32 mouse cellular contexts compared by ENCODE assay signal in genomic region chr7:5102564-5102963, GRCm38 (mm10). TPM values are rescaled to one million over a fixed set of nuclear protein-coding genes. Genes with fewer than 3 reads are reported as not detected.
"Had no signal": no experiment of that assay in that cellular context is flagged by ENCODE, and none has a peak within 500 bp of the region (broad histone marks: within the 10 kb centered on the region; RNA-seq: fewer than 3 reads in every experiment).

No protein-coding gene starts in this region.

- H3K4me3 ChIP-seq: kidney, embryonic 15.5 days; layer of hippocampus, adult 2 months; limb, embryonic 10.5 days; limb, embryonic 13.5 days; liver, embryonic 12.5 days; liver, embryonic 15.5 days; lung, embryonic 15.5 days; midbrain, embryonic 15.5 days; neural tube, embryonic 12.5 days; neural tube, embryonic 15.5 days had no signal

- ATAC-seq: liver, embryonic 12.5 days; midbrain, embryonic 15.5 days had no signal

- H3K27ac ChIP-seq: kidney, embryonic 15.5 days; layer of hippocampus, adult 2 months; limb, embryonic 10.5 days; limb, embryonic 13.5 days; liver, embryonic 12.5 days; liver, embryonic 15.5 days; lung, embryonic 15.5 days; midbrain, embryonic 15.5 days; neural tube, embryonic 12.5 days; neural tube, embryonic 15.5 days; stomach, postnatal 0 days had no signal

- DNase-seq: layer of hippocampus, adult 9-11 months; liver; lung, adult 18-20 months; lung, postnatal 10 days; lung, postnatal 36 days; right cerebral cortex, adult 18-20 months; right cerebral cortex, postnatal 14 days; right cerebral cortex, postnatal 4 days; spleen, adult 18-20 months; thymus, adult 2 months; thymus, postnatal 14 days; thymus, postnatal 4 days had no signal

- H3K27me3 ChIP-seq: kidney, embryonic 15.5 days; limb, embryonic 13.5 days; liver, embryonic 12.5 days; liver, embryonic 15.5 days; lung, embryonic 15.5 days; midbrain, embryonic 15.5 days; neural tube, embryonic 12.5 days; neural tube, embryonic 15.5 days had no signal

- H3K4me1 ChIP-seq: kidney, embryonic 15.5 days; limb, embryonic 10.5 days; limb, embryonic 13.5 days; liver, embryonic 12.5 days; liver, embryonic 15.5 days; lung, embryonic 15.5 days; midbrain, embryonic 15.5 days; neural tube, embryonic 12.5 days; neural tube, embryonic 15.5 days had no signal

- H3K4me2 ChIP-seq: kidney, embryonic 15.5 days; limb, embryonic 13.5 days; liver, embryonic 12.5 days; liver, embryonic 15.5 days; lung, embryonic 15.5 days; midbrain, embryonic 11.5 days; midbrain, embryonic 15.5 days; neural tube, embryonic 12.5 days; neural tube, embryonic 15.5 days had no signal

- H3K9ac ChIP-seq: kidney, embryonic 15.5 days; limb, embryonic 13.5 days; liver, embryonic 12.5 days; liver, embryonic 15.5 days; lung, embryonic 15.5 days; midbrain, embryonic 15.5 days; neural tube, embryonic 12.5 days; neural tube, embryonic 15.5 days had no signal

- H3K9me3 ChIP-seq: kidney, embryonic 15.5 days; limb, embryonic 10.5 days; limb, embryonic 13.5 days; liver, embryonic 12.5 days; liver, embryonic 15.5 days; lung, embryonic 15.5 days; midbrain, embryonic 15.5 days; neural tube, embryonic 12.5 days; neural tube, embryonic 15.5 days had no signal

RNA-seq across cellular contexts. Expression of gene Rfpl4, which starts 14.2 kb away (rescaled TPM):
- total RNA-seq: layer of hippocampus, adult 2 months; layer of hippocampus, postnatal 25 days; left cerebral cortex, adult 18-20 months; left cerebral cortex, postnatal 25 days; megakaryocyte progenitor cell, adult 5-6 weeks; megakaryocyte-erythroid progenitor cell, adult 5-6 weeks had no signal
- polyA plus RNA-seq: intestine, embryonic 14.5 days; kidney, embryonic 15.5 days; large intestine, adult 2 months; limb, embryonic 10.5 days; limb, embryonic 13.5 days; liver, embryonic 12.5 days; liver, embryonic 15.5 days; lung, embryonic 15.5 days; midbrain, embryonic 11.5 days; midbrain, embryonic 15.5 days; neural tube, embryonic 15.5 days; stomach, embryonic 14.5 days; stomach, postnatal 0 days; thymus, adult 2 months had no signal

RNA-seq across cellular contexts. Expression of gene Rasl2-9, which starts 23.2 kb away (rescaled TPM):
- total RNA-seq: left cerebral cortex, postnatal 25 days; megakaryocyte progenitor cell, adult 5-6 weeks; megakaryocyte-erythroid progenitor cell, adult 5-6 weeks had no signal
- polyA plus RNA-seq: kidney, embryonic 15.5 days; stomach, embryonic 14.5 days had no signal

RNA-seq across cellular contexts. Expression of gene Vmn1r55, which starts 46.9 kb away (rescaled TPM):
- total RNA-seq: layer of hippocampus, adult 2 months; layer of hippocampus, postnatal 25 days; left cerebral cortex, adult 18-20 months; left cerebral cortex, postnatal 25 days; megakaryocyte progenitor cell, adult 5-6 weeks; megakaryocyte-erythroid progenitor cell, adult 5-6 weeks had no signal
- polyA plus RNA-seq: intestine, embryonic 14.5 days; kidney, embryonic 15.5 days; large intestine, adult 2 months; limb, embryonic 13.5 days; liver, embryonic 15.5 days; lung, embryonic 15.5 days; midbrain, embryonic 11.5 days; stomach, embryonic 14.5 days; stomach, postnatal 0 days; thymus, adult 2 months had no signal
